Mouse (Mus musculus) ZHBTc4 (cell line): ENCODE measurements around the gene Hunk.

ENCODE experiments used
- DNase-seq: peaks from one replicate; pipeline ENCODE4 v3.0.0-alpha.2; 2011; ENCODE audit warnings: low read depth, low spot score

Hunk gene

DNA sequence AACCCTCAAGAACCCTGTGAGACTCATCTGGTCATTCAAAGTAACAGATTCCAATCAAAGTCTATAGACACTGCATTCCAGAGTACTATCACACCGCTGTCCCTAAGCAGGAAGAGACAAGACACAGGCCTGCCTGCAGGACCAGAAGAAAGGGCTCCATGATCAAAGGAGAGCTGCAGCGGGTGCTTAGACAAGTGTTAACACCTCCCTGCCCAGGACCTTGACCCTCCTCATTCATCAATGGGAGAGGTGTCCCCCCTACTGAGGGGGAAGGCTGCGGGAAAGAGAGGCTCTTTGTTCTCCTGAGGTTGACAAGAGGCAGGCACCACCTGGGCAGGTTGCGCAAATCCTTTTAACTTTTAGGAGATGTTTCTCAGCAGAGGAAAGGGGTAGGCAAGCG is 51.5 kb downstream of the Hunk start:
- DNase-seq = peak; percentile 99

- no peak for DNase-seq
Observed at GRCm38 (mm10) chr16:90439493-90439892, 53.7 kb downstream of the Hunk start.

DNA sequence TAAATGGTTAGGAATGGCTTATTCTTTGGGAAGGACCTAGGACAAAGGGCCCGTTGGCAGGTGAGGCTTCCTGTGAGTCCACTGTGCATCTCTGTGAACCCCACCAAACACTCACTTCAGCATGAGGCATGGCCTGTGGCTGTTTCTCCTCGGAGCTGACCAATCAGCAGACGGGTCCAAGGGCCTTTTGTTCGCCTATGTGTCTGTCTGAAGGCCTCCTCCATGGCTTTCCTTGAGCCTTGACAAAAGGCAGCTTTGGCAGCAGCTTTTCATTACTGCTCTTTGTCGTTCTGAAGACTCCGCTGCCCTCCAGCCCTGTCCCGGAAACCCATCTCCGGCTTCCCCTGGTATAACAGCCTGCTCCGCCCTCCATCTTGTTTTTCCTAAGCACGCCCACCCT is 54.8 kb downstream of the Hunk start:
- DNase-seq = peak; percentile 81

DNA sequence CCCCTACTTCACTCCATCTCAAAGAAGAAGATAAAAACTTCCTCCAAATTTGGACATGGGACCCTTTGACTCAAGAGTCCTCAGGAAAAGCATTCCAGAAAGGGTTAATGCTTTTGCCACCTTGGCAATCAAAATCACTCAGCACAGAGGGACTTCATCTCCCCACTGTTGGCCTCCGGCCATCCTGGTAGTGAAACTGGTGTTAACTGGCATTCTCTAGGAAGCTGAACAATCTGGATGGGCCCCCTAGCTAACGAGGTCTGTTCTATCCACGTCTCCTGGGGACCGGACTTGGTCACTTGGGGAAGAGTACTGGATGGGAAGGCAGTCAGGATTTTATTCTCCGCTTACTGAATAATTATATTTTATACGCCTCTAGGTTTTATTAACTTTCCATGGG is 57.2 kb downstream of the Hunk start:
- DNase-seq = no peak

DNA sequence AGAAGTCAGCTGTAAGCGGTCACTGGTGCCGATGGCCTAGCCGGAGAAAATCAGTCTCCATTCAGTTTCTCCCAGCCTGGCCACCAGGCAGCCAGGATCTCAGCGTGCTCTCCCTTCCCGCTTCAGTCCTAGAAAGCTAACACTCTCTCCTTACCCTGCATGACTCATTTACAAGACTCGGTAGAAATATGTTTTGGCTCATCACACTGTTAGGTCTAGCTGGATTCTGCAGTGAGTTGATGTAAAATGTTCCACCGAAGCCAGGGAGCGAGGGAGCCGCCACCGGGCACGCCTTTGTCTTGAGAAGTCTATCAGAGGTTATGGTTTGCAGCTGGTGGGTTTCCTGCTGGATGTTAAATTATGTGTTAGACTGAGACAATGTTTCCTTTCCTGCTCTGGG is 67.4 kb downstream of the Hunk start:
- DNase-seq = no peak

DNA sequence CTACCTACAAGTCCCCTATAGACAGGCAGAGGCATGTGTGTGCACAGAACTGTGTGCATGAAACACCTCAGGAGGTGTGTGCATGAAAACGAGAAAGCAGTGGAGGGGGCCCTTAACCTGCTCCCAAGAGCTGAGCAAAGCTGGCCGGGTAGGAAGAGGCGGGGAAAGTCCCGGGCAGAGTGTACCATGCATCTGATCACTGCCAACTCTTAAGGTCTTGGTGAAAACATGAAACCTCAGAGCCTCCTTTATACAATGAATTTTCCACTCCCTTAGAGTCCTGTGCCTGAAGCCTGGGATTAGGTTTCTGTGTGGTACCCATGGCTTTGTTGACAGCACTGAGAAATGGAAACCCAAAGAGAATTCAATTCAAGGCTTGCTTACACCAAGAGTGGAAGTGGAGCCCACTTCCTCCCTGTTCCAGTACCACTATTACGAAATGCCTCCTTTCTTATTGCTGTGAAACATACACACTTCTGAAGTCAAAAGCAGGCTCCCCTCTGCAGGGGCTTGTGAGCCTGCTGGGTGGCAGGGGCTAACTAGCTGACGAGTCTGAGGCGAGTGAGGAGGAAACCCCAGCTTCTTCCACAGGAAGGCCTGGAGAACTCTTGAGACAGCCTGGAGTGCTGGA is 70.8 kb downstream of the Hunk start:
- no peak for DNase-seq

GRCm38 (mm10) chr16:90458899-90459610 is 73.2 kb downstream of the Hunk start:
- DNase-seq = no peak

DNA sequence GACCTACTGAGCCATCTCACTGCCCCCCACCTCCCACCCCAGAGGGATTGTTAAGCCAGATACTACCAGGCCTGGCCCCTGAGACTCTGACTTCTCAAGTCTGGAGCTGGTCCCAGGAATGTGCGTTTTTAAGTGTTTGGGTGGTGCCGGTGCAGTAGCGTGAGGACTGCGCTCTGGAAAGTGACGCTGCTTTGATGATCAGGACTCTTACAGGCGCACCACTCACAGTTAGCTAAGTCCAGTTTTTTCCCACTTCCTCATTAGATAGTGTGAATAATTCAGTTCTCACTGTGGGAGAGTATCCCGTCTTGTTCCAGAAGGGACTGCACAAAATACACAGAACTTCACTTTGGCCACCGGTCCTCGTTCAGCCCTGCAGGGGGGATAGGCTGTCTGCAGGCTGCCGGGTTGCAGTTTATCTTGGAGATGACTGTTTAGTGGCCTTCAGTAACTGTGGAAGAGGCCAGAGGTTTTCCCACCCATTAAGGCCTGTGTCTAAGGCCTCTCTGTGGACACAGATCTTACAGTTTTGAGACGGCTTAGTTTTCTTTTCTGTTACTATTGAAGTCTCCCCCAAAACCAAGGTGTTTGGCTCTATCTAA is 75.6 kb downstream of the Hunk start:
- DNase-seq = peak; percentile 65

- no peak for DNase-seq
Observed at GRCm38 (mm10) chr16:90462728-90463275, 77.0 kb downstream of the Hunk start.

GRCm38 (mm10) chr16:90465154-90465553 is 79.3 kb downstream of the Hunk start:
- no peak for DNase-seq

DNA sequence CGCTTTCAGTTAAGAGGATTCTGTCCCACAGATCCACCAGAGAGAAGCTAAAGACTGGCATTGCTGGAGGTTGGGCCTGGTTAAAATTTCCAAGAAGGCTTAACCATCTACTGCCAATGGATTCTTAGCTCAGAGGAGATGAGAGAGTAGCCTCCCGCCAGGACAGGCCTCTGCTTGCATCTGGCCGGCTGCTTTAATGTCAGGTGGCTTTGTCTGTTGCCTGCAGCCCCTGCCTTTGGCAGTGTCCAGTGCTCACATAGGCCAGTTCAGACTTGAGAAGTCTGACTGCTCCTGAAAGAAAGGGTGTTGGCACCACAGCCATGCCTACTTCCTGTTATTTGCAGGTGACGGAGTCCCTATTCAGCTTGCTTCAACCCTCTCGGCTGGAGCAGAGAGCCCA is 82.5 kb downstream of the Hunk start:
- no peak for DNase-seq

GRCm38 (mm10) chr16:90475701-90476229 is 90.0 kb downstream of the Hunk start:
- DNase-seq = peak; percentile 91

DNA sequence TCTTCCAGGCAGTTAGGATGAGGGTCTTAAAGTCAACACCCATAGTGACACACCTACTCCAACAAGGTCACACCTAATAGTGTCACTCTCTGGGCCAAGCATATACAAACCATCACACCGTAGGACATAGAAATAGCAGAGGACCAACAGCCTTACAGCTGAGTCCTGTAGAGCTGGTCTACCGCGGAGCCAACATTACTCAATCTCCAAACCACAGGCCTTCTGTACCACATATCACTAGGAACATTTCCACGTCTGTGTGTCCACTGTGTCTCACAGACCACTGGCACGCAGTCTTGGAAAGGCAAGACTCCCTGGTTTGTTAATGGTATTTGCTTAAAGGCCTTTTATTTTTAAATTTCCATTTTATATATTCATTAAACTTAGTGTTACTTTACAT is 95.8 kb downstream of the Hunk start:
- no peak for DNase-seq

DNA sequence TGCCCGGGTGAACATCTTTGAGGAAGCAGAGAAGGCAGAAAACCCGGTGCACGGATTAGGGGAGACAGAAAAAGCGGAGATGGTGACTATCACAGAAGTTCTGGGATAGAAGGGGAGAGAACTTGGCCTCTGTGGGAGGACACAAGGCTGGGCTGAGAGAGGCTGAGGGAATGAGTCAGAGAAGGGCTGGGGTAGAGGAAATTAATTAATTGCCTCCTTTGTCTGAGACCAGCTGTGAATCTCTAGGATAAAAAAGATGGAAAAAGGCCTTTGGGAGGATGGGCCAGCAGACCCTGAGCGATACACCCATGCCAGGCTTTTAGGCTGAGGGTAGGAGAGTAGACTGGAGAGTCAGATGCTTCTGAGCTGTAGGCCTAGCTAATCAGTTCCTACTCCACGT is 97.5 kb downstream of the Hunk start:
- DNase-seq = no peak

DNA sequence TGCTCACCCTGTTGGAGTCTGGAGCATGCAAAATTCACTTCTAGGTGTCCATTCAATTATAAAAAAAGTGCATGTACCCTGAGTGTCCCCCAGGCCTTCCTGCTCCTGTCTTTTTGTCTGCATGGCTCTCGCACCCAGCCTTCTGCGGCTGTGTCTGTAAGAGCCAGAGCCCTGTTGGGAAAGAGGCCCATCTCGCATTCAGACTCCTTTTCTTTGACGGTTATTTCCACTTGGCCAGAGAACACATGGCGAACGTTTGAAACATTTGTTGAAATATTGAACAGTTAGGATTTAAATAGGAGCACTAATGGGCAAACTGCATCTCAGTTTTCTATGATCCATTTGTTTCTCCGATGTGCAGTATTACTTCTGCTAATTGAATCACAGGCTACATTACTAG is 99.3 kb downstream of the Hunk start:
- no peak for DNase-seq

DNA sequence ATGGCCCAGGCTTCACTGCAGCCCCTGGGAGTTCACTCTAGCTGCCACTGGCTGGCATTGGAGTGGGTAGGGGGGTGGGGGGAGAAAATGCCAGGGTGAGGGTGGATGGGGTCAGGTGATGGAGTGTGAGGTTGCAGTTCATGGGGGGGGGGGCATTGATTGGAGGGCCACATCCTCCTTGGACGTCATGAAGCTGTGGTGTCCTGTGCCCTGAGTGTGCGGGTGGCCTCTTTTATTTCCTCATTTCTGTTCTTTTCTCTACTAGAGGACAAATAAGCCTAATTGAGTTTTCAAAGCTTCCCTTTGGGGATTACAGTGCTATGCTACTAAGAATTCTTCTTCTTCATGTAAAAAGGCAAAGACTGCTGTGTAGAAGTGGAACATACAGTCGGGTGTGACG is 99.8 kb downstream of the Hunk start:
- DNase-seq = no peak

DNA sequence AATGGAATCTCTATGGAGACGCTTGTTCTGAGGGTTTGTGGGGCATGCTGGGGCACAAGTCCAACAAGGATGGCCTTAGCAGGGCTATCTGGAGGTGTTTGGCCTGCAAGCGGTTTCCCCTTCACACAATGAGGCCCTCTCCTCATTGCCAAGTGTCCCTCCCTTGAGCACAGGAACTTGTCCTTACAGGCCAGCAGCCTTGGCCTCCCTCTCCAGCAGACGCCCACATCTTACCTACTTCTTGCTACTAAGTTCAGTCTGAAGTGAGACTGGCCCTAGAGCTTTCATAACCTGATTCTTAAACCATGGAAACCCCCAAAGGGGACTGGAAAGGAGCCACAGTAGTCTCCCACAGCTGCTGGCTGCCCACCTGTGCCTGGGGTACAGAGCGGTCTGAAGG is 104.3 kb downstream of the Hunk start:
- DNase-seq = no peak

- no peak for DNase-seq
Observed at GRCm38 (mm10) chr16:90491898-90492499, 106.2 kb downstream of the Hunk start.

- DNase-seq = peak; percentile 19
Observed at GRCm38 (mm10) chr16:90496930-90497329, 111.1 kb downstream of the Hunk start.

DNA sequence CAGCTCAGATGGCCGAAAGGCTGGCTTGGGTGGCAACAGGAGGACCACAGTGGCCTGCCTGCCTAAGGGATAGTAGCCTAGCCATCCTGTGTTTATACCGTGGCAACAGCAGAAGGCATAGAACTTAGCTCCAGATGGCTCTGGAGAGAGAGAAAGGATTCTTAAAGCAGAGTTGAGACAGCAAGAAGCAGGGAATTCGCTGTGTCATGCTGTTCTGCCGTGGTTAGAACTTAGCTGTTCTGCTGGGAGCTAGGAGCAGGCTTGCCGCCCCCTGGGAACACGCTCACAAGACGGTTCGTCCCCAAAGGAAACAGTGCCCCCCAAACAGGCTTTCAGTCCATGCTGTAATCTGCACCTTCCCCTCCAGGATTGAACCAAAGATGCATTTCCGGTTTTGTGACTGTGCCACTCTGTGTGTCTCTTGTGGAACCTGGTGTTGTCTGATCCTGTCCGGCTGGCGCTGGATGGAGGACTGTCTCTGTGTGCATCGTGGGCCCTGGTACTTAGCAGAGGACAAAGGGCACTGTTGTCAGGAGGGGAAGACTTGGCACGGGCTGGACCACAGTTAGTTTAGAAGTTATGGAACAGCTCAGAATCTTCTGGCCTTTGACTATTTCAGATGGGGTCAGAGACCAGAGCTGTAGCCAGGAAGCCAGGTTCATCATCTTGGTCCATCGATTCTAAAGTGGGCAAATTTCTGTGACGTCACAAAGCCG is 112.1 kb downstream of the Hunk start:
- no peak for DNase-seq

- DNase-seq = no peak
Observed at GRCm38 (mm10) chr16:90500809-90501208, 115.0 kb downstream of the Hunk start.

GRCm38 (mm10) chr16:90505252-90505651 is 119.4 kb downstream of the Hunk start:
- DNase-seq = no peak
